Mouse (Mus musculus): ENCODE results near the gene Trpm2.

GRCm38 (mm10) chr10:78009945-78010293 lies 39.6 kb upstream of the Trpm2 start, which contains the start of gene Pfkl:
- no peak for TF ChIP-seq POLR2A (IDR thresholded peaks at IDR 0.05; ENCODE audit: control insufficient read depth, extremely low read depth, insufficient read depth, low read length, poor library complexity)
- no peak for TF ChIP-seq CTCF (IDR thresholded peaks at IDR 0.05; ENCODE audit: borderline replicate concordance, control insufficient read depth, extremely low read depth, insufficient read depth, low read length, poor library complexity)

Data from thymus, adult 2 months (tissue).